Mouse (Mus musculus) brain, embryonic 14.5 days (tissue): ENCODE measurements at regions not wholly inside any gene's neighbourhood (a gene's known extent, or its start where the extent isn't known, plus 50 kb on each side); places are given as distances from the start of the nearest gene placed in this dataset.

Source experiments
- CTCF ChIP-seq: fragments of 200-500 bp; IDR thresholded peaks from 2 replicates; pipeline ENCODE4 v1.5.1; 2012; ENCODE audit warnings: inconsistent platforms, mild to moderate bottlenecking, moderate library complexity, borderline replicate concordance; ENCODE audit not compliant: insufficient read depth, insufficient read length; ENCODE audit errors: extremely low read depth
- POLR2A ChIP-seq: fragments of 200-500 bp; IDR thresholded peaks from 2 replicates; pipeline ENCODE4 v1.6.1; 2012; ENCODE audit warnings: mild to moderate bottlenecking, inconsistent platforms, borderline replicate concordance; ENCODE audit not compliant: poor library complexity, insufficient read depth, insufficient read length, severe bottlenecking; ENCODE audit errors: extremely low read depth

DNA sequence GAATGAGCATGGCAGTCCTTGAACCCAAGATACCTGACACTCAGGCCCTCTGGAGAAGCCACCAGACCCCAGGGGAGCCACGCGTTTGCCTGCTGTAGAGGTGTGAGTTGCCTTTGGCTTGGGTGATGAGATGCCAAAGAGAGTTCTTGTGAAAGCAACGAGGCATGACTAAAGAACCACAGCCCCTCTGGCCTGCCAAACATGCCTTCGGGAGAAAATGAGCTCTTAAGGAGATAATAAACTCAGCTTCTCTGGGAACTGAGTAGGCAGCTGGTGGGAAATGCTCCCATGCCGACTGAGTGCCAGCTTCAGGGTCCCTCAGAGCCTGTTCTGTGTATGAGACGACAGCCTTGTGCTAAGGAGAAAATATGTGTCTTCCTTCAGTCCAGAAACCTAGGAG, 160.1 kb downstream of the Klhl25 start:
- TF ChIP-seq CTCF, result no peak
- TF ChIP-seq POLR2A, result no peak
